ENCODE assay signal across 12 mouse cellular contexts in the genomic region with DNA sequence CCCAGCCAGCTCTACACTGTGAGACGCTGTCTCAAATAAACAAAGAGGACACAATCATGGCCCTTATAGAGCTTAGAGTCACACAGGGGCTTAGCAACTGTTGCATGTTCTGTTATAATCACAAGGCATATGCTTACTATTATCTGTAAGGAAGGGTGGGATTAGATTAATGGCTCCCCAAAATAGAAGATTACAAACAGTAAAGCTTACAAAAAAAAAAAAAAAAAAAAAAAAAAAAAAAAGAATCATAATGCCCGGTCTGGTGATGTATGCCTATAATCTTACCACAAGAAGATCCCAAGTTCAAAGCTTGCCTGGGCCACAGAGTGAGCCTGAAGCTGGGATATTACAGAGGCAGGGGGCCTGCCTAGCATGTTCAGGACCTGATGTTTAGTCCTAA. TPM values are rescaled to one million over a fixed set of nuclear protein-coding genes. Genes with fewer than 3 reads are reported as not detected.
A peak's percentile ranks its signal among the peaks of the same experiment; 100 is the strongest.
DNase-seq lines count a peak whose midpoint lies in the region; ATAC-seq and TF ChIP-seq lines count a peak whose summit lies in the region.
"Had no signal": no experiment of that assay in that cellular context is flagged by ENCODE, and none has a peak within 500 bp of the region (broad histone marks: within the 10 kb centered on the region; RNA-seq: fewer than 3 reads in every experiment).

No protein-coding gene starts in this region.

- H3K36me3 ChIP-seq in heart, embryonic 15.5 days: no peaks in the 10 kb centered on the region
- no peaks in the 10 kb centered on the region for H3K36me3 ChIP-seq in heart, embryonic 10.5 days
- no peaks in the 10 kb centered on the region for H3K36me3 ChIP-seq in lung, embryonic 14.5 days (ENCODE audit: insufficient read depth)
- H3K36me3 ChIP-seq in embryonic facial prominence, embryonic 15.5 days: no peaks in the 10 kb centered on the region
- no peaks in the 10 kb centered on the region for H3K36me3 ChIP-seq in neural tube, embryonic 15.5 days
- H3K36me3 ChIP-seq in intestine, embryonic 15.5 days: no peaks in the 10 kb centered on the region
- H3K36me3 ChIP-seq: limb, embryonic 12.5 days had no signal

- no peaks in the 10 kb centered on the region for H3K27me3 ChIP-seq in heart, embryonic 15.5 days
- H3K27me3 ChIP-seq in heart, embryonic 10.5 days (ENCODE audit: insufficient read depth, poor library complexity, severe bottlenecking): peaks cover 21% of the 10 kb centered on the region
- no peaks in the 10 kb centered on the region for H3K27me3 ChIP-seq in lung, embryonic 14.5 days (ENCODE audit: insufficient read depth, low read length)
- no peaks in the 10 kb centered on the region for H3K27me3 ChIP-seq in embryonic facial prominence, embryonic 15.5 days
- H3K27me3 ChIP-seq in neural tube, embryonic 15.5 days (replicated peaks): no peaks in the 10 kb centered on the region
- no peaks in the 10 kb centered on the region for H3K27me3 ChIP-seq in intestine, embryonic 15.5 days (replicated peaks)
- H3K27me3 ChIP-seq: limb, embryonic 12.5 days had no signal

- no peak overlapping the region for H3K9ac ChIP-seq in heart, embryonic 15.5 days
- H3K9ac ChIP-seq in lung, embryonic 14.5 days: no peak overlapping the region
- no peak overlapping the region for H3K9ac ChIP-seq in embryonic facial prominence, embryonic 15.5 days
- no peak overlapping the region for H3K9ac ChIP-seq in neural tube, embryonic 15.5 days (replicated peaks)
- no peak overlapping the region for H3K9ac ChIP-seq in intestine, embryonic 15.5 days
- H3K9ac ChIP-seq: limb, embryonic 12.5 days had no signal

- H3K4me3 ChIP-seq in heart, embryonic 15.5 days: no peak overlapping the region
- no peak overlapping the region for H3K4me3 ChIP-seq in heart, embryonic 10.5 days
- H3K4me3 ChIP-seq in lung, embryonic 14.5 days (ENCODE audit: low read depth, low read length): no peak overlapping the region
- H3K4me3 ChIP-seq in embryonic facial prominence, embryonic 15.5 days (replicated peaks): no peak overlapping the region
- no peak overlapping the region for H3K4me3 ChIP-seq in neural tube, embryonic 15.5 days (replicated peaks)
- H3K4me3 ChIP-seq in intestine, embryonic 15.5 days (replicated peaks): no peak overlapping the region
- H3K4me3 ChIP-seq: limb, embryonic 12.5 days had no signal

- no peak overlapping the region for H3K4me2 ChIP-seq in heart, embryonic 15.5 days
- no peak overlapping the region for H3K4me2 ChIP-seq in lung, embryonic 14.5 days
- H3K4me2 ChIP-seq in embryonic facial prominence, embryonic 15.5 days (replicated peaks): no peak overlapping the region
- H3K4me2 ChIP-seq in neural tube, embryonic 15.5 days: no peak overlapping the region
- no peak overlapping the region for H3K4me2 ChIP-seq in intestine, embryonic 15.5 days (replicated peaks)
- H3K4me2 ChIP-seq: limb, embryonic 12.5 days had no signal

- H3K27ac ChIP-seq in heart, embryonic 15.5 days: peak overlapping the region; percentile 13; the same call in 1 of the 2 replicates
- no peak overlapping the region for H3K27ac ChIP-seq in heart, embryonic 10.5 days
- peak overlapping the region; percentile 44; the same call in 1 of the 2 replicates for H3K27ac ChIP-seq in lung, embryonic 14.5 days (ENCODE audit: low read depth)
- peak overlapping the region; percentile 34; the same call in 1 of the 2 replicates for H3K27ac ChIP-seq in embryonic facial prominence, embryonic 15.5 days (replicated peaks)
- 0 out of 2 replicates have a peak overlapping the region, but pooled peaks have one; percentile 45 for H3K27ac ChIP-seq in neural tube, embryonic 15.5 days (replicated peaks)
- H3K27ac ChIP-seq in intestine, embryonic 15.5 days: no peak overlapping the region
- H3K27ac ChIP-seq: limb, embryonic 12.5 days had no signal

- no peak for ATAC-seq in heart, embryonic 15.5 days (replicated peaks; ENCODE audit: insufficient number of reproducible peaks, insufficient read depth, low FRiP score, low read depth)
- no peak for ATAC-seq in lung, embryonic 14.5 days (ENCODE audit: insufficient read depth)
- ATAC-seq in embryonic facial prominence, embryonic 15.5 days (ENCODE audit: insufficient number of reproducible peaks, low FRiP score, low TSS enrichment, low read depth): no peak
- ATAC-seq in neural tube, embryonic 15.5 days (ENCODE audit: low FRiP score): no peak
- ATAC-seq in intestine, embryonic 15.5 days: no peak

- no peaks in the 10 kb centered on the region for H3K9me3 ChIP-seq in heart, embryonic 15.5 days (replicated peaks)
- no peaks in the 10 kb centered on the region for H3K9me3 ChIP-seq in heart, embryonic 10.5 days
- H3K9me3 ChIP-seq in lung, embryonic 14.5 days (ENCODE audit: low read depth, low read length): no peaks in the 10 kb centered on the region
- no peaks in the 10 kb centered on the region for H3K9me3 ChIP-seq in embryonic facial prominence, embryonic 15.5 days (replicated peaks)
- no peaks in the 10 kb centered on the region for H3K9me3 ChIP-seq in neural tube, embryonic 15.5 days (replicated peaks)
- H3K9me3 ChIP-seq in intestine, embryonic 15.5 days: no peaks in the 10 kb centered on the region

- 55% methylated on average over 2 of the region's 2 CpGs for WGBS in heart, embryonic 15.5 days
- WGBS in heart, embryonic 10.5 days: 67% methylated on average over 2 of the region's 2 CpGs
- 42% methylated on average over 2 of the region's 2 CpGs for WGBS in lung, embryonic 14.5 days
- WGBS in embryonic facial prominence, embryonic 15.5 days: 62% methylated on average over 2 of the region's 2 CpGs
- 71% methylated on average over 2 of the region's 2 CpGs for WGBS in neural tube, embryonic 15.5 days
- WGBS in intestine, embryonic 15.5 days: 50% methylated on average over 2 of the region's 2 CpGs

- DNase-seq in heart, embryonic 10.5 days (ENCODE audit: low spot score): no peak
- peak; percentile 24 for DNase-seq in lung, embryonic 14.5 days
- DNase-seq in lung, postnatal 36 days: no peak
- no peak for DNase-seq in ovary, adult 18-20 months (ENCODE audit: low spot score)
- DNase-seq: cerebellum, adult 2 months; layer of hippocampus, postnatal 36 days; right cerebral cortex, postnatal 25 days had no signal

- no peak for TF ChIP-seq CTCF in lung, embryonic 14.5 days (IDR thresholded peaks at IDR 0.05; ENCODE audit: low read depth)

- peaks cover 12% of the 10 kb centered on the region for H3K4me1 ChIP-seq in heart, embryonic 15.5 days (replicated peaks)
- H3K4me1 ChIP-seq in heart, embryonic 10.5 days: peaks cover 34% of the 10 kb centered on the region
- 0 out of 2 replicates have a peak, but pooled peaks cover 3% of the 10 kb centered on the region for H3K4me1 ChIP-seq in lung, embryonic 14.5 days (ENCODE audit: insufficient read depth)
- peaks cover 19% of the 10 kb centered on the region for H3K4me1 ChIP-seq in embryonic facial prominence, embryonic 15.5 days
- H3K4me1 ChIP-seq in neural tube, embryonic 15.5 days: peaks cover 9% of the 10 kb centered on the region
- peaks cover 6% of the 10 kb centered on the region; the same call in 1 of the 2 replicates for H3K4me1 ChIP-seq in intestine, embryonic 15.5 days (replicated peaks)

RNA-seq across cellular contexts. Expression of a gene that starts 10.2 kb away (rescaled TPM):
- polyA plus RNA-seq in heart, embryonic 15.5 days (2015; fragmentation: Nextera tagmentation; extraction: Ambion mirVana): 41.9 and 43.8 TPM in 2 replicates
- 43.8 and 63.2 TPM in 2 replicates for polyA plus RNA-seq in heart, embryonic 10.5 days (2016; fragmentation: Nextera tagmentation; extraction: Ambion mirVana)
- 58.5 and 61.2 TPM in 2 replicates for polyA plus RNA-seq in lung, embryonic 14.5 days (2014; fragmentation: Nextera tagmentation; extraction: Ambion mirVana)
- polyA plus RNA-seq in embryonic facial prominence, embryonic 15.5 days (2015; fragmentation: Nextera tagmentation; extraction: Ambion mirVana): 59.7 and 62.7 TPM in 2 replicates
- polyA plus RNA-seq in neural tube, embryonic 15.5 days (2015; fragmentation: Nextera tagmentation; extraction: Ambion mirVana): 55.9 and 62.5 TPM in 2 replicates
- 48.2 and 48.6 TPM in 2 replicates for polyA plus RNA-seq in intestine, embryonic 15.5 days (2015; fragmentation: Nextera tagmentation; extraction: Ambion mirVana)

RNA-seq across cellular contexts. Expression of a gene that starts 22.0 kb away (rescaled TPM):
- 3.2 and 3.9 TPM in 2 replicates for polyA plus RNA-seq in heart, embryonic 15.5 days (2015; fragmentation: Nextera tagmentation; extraction: Ambion mirVana)
- polyA plus RNA-seq in heart, embryonic 10.5 days (2016; fragmentation: Nextera tagmentation; extraction: Ambion mirVana): 3.3 and 3.4 TPM in 2 replicates
- polyA plus RNA-seq in lung, embryonic 14.5 days (2014; fragmentation: Nextera tagmentation; extraction: Ambion mirVana): 4.7 and 6.5 TPM in 2 replicates
- polyA plus RNA-seq in embryonic facial prominence, embryonic 15.5 days (2015; fragmentation: Nextera tagmentation; extraction: Ambion mirVana): 4.5 and 5.3 TPM in 2 replicates
- 6.6 and 8.3 TPM in 2 replicates for polyA plus RNA-seq in neural tube, embryonic 15.5 days (2015; fragmentation: Nextera tagmentation; extraction: Ambion mirVana)
- polyA plus RNA-seq in intestine, embryonic 15.5 days (2015; fragmentation: Nextera tagmentation; extraction: Ambion mirVana): 3.5 and 4.6 TPM in 2 replicates

RNA-seq across cellular contexts. Expression of a gene that starts 29.9 kb away (rescaled TPM):
- not detected in 2 replicates for polyA plus RNA-seq in heart, embryonic 15.5 days (2015; fragmentation: Nextera tagmentation; extraction: Ambion mirVana)
- not detected in 2 replicates for polyA plus RNA-seq in heart, embryonic 10.5 days (2016; fragmentation: Nextera tagmentation; extraction: Ambion mirVana)
- not detected in 2 replicates for polyA plus RNA-seq in lung, embryonic 14.5 days (2014; fragmentation: Nextera tagmentation; extraction: Ambion mirVana)
- not detected in 2 replicates for polyA plus RNA-seq in embryonic facial prominence, embryonic 15.5 days (2015; fragmentation: Nextera tagmentation; extraction: Ambion mirVana)
- polyA plus RNA-seq in neural tube, embryonic 15.5 days (2015; fragmentation: Nextera tagmentation; extraction: Ambion mirVana): not detected in 2 replicates
- not detected in 2 replicates for polyA plus RNA-seq in intestine, embryonic 15.5 days (2015; fragmentation: Nextera tagmentation; extraction: Ambion mirVana)
- polyA plus RNA-seq: cerebellum, adult 2 months; limb, embryonic 12.5 days had no signal

Comparison
In these comparisons a context has a peak if more than half of its experiments do, and no peak if none do; other contexts are left out.
1. H3K27ac ChIP-seq: peak in heart, embryonic 15.5 days (single experiment), lung, embryonic 14.5 days (single experiment), embryonic facial prominence, embryonic 15.5 days (single experiment) and neural tube, embryonic 15.5 days (single experiment); none in heart, embryonic 10.5 days (single experiment) and intestine, embryonic 15.5 days (single experiment).